Mouse (Mus musculus) ES-E14 (cell line): ENCODE measurements at regions not wholly inside any gene's neighbourhood (a gene's known extent, or its start where the extent isn't known, plus 50 kb on each side); places are given as distances from the start of the nearest gene placed in this dataset.

Experiments
- DNase-seq: peaks from one replicate; pipeline ENCODE4 v3.0.0-alpha.2; 2013; ENCODE audit warnings: low read depth, low spot score
- H3K27ac ChIP-seq: 2 replicates; pipeline ENCODE4 v1.5.1; 2012; ENCODE audit warnings: low read depth, mild to moderate bottlenecking, low read length, moderate library complexity, mixed read lengths; ENCODE audit not compliant: poor library complexity, insufficient read depth, severe bottlenecking
- H3K36me3 ChIP-seq: 2 replicates; pipeline ENCODE4 v1.6.1; 2012; ENCODE audit warnings: mild to moderate bottlenecking, low read length, moderate library complexity, mixed read lengths; ENCODE audit not compliant: control insufficient read depth, poor library complexity, insufficient read depth, severe bottlenecking
- H3K4me1 ChIP-seq, 2 experiments: fragments of 150-350 bp in 1 of 2; sonication (generic) in 1 of 2; 2 replicates each; pipeline ENCODE4 v1.6.1; 2012; ENCODE audit warnings: low read length in 2 of 2, mild to moderate bottlenecking in 1 of 2, mixed read lengths in 1 of 2; ENCODE audit not compliant: control insufficient read depth in 2 of 2, insufficient read depth in 2 of 2, poor library complexity in 1 of 2
- H3K4me3 ChIP-seq, 2 experiments: fragments of 150-350 bp in 1 of 2; sonication (generic) in 1 of 2; 2 replicates each; pipeline ENCODE4 v1.5.1; 2012; ENCODE audit warnings: low read length in 2 of 2, low read depth in 1 of 2, mild to moderate bottlenecking in 1 of 2, mixed read lengths in 1 of 2; ENCODE audit not compliant: insufficient read depth in 1 of 2, poor library complexity in 1 of 2, severe bottlenecking in 1 of 2
- H3K9ac ChIP-seq: 2 replicates; pipeline ENCODE4 v1.6.1; 2012; ENCODE audit warnings: low read depth, mild to moderate bottlenecking, low read length, mixed read lengths; ENCODE audit not compliant: poor library complexity, insufficient read depth, severe bottlenecking
- H3K9me3 ChIP-seq: fragments of 150-350 bp; sonication (generic); 2 replicates; pipeline ENCODE4 v1.6.1; 2012; ENCODE audit warnings: low read depth, mild to moderate bottlenecking, low read length; ENCODE audit not compliant: control insufficient read depth, insufficient read depth
- CHD2 ChIP-seq: IDR thresholded peaks from 2 replicates; pipeline ENCODE4 v1.6.1; 2014; ENCODE audit warnings: mild to moderate bottlenecking, low read depth, low read length, inconsistent platforms
- HCFC1 ChIP-seq: IDR thresholded peaks from 2 replicates; pipeline ENCODE4 v1.6.1; 2012; ENCODE audit warnings: low read length, inconsistent platforms, borderline replicate concordance; ENCODE audit not compliant: insufficient read depth
- MAFK ChIP-seq: IDR thresholded peaks from 2 replicates; pipeline ENCODE4 v1.6.1; 2014; ENCODE audit warnings: mild to moderate bottlenecking, low read depth, low read length, inconsistent platforms; ENCODE audit not compliant: insufficient read depth
- ZC3H11A ChIP-seq: IDR thresholded peaks from 2 replicates; pipeline ENCODE4 v1.6.1; 2012; ENCODE audit warnings: low read depth, mild to moderate bottlenecking, inconsistent platforms, low read length, borderline replicate concordance
- ZNF384 ChIP-seq: IDR thresholded peaks from 2 replicates; pipeline ENCODE4 v1.6.1; 2012; ENCODE audit warnings: low read depth, low read length, inconsistent platforms
- in situ Hi-C, 2 experiments: fragments of 600-800 bp; cut with MboI; formaldehyde crosslinking; loops; one replicate each; pipeline ENCODE4 v1.15.1; 2025; ENCODE audit warnings: low sequenced_read_pairs in 2 of 2, inconsistent platforms in 1 of 2; ENCODE audit not compliant: unreplicated experiment in 2 of 2

GRCm38 (mm10) chr7:113147391-113148332, 59.6 kb upstream of the Arntl start:
- Histone ChIP-seq H3K36me3 (no peaks in the 10 kb centered on the region), H3K4me3 (no peak overlapping the region)
- no peak for DNase-seq

GRCm38 (mm10) chr7:113148700-113149099, 58.6 kb upstream of the Arntl start:
- H3K9me3 ChIP-seq = no peaks in the 10 kb centered on the region
- TF ChIP-seq HCFC1 (no peak), CHD2 (no peak), ZNF384 (no peak), ZC3H11A (no peak), MAFK (no peak)
- peaks cover 3 to 21% of the 10 kb centered on the region in 2 experiments; a peak in 3 of 4 replicates for H3K4me1 ChIP-seq
- H3K4me3 ChIP-seq = no peak overlapping the region
- DNase-seq = no peak
- no peak overlapping the region for H3K27ac ChIP-seq
- in situ Hi-C loops = loop anchor here in 1 of 2 experiments (10.0 kb wide), 1 partner anchor 106 kb away; no protein-coding TSS in a partner anchor
- no peaks in the 10 kb centered on the region for H3K36me3 ChIP-seq
- H3K9ac ChIP-seq = no peak overlapping the region

More at GRCm38 (mm10) chr7:113147391-113148332, 59.6 kb upstream of the Arntl start:
- Histone ChIP-seq H3K9ac (no peak overlapping the region), H3K9me3 (no peaks in the 10 kb centered on the region), H3K4me1 (peaks cover 3 to 21% of the 10 kb centered on the region in 2 experiments; a peak in 3 of 4 replicates), H3K27ac (no peak overlapping the region)
- in situ Hi-C loops = loop anchor here in 1 of 2 experiments (10.0 kb wide), 1 partner anchor 107 kb away; no protein-coding TSS in a partner anchor
- TF ChIP-seq CHD2 = no peak
- no peak for TF ChIP-seq MAFK
- no peak for TF ChIP-seq HCFC1
- no peak for TF ChIP-seq ZNF384
- no peak for TF ChIP-seq ZC3H11A

DNA sequence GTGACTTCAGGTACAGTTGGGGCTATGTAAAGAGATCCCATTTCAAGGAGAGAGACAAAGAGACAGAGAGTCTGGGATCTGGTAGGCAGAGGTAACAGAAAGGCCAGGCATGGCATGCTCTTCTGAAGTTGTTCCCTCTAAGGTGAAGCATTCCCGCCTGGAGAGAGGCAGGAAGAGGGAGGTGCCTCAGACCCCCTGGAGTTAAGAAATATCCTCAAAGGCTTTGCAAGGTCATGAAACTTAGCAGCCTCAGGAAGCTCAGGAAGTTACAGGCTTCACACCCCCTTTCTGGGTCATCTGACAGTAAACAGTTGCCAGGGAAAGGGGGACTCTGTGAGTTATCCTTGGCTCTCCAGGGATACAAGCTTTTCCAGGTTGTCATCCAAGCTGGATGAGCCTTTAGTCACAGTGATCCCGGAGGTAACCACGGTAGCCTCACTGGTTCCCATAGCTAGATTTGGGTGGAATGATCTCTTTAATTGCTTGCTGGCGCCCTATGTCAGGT, 57.2 kb upstream of the Arntl start:
- Histone ChIP-seq H3K4me1 (peaks cover 3 to 17% of the 10 kb centered on the region in 2 experiments; a peak in 3 of 4 replicates), H3K27ac (no peak overlapping the region), H3K4me3 (no peak overlapping the region), H3K9me3 (no peaks in the 10 kb centered on the region), H3K9ac (no peak overlapping the region), H3K36me3 (no peaks in the 10 kb centered on the region)
- in situ Hi-C loops = loop anchor here in 1 of 2 experiments (10.0 kb wide), 1 partner anchor 105 kb away; no protein-coding TSS in a partner anchor
- TF ChIP-seq ZNF384 (no peak), ZC3H11A (no peak), CHD2 (no peak), MAFK (no peak), HCFC1 (no peak)
- no peak for DNase-seq

DNA sequence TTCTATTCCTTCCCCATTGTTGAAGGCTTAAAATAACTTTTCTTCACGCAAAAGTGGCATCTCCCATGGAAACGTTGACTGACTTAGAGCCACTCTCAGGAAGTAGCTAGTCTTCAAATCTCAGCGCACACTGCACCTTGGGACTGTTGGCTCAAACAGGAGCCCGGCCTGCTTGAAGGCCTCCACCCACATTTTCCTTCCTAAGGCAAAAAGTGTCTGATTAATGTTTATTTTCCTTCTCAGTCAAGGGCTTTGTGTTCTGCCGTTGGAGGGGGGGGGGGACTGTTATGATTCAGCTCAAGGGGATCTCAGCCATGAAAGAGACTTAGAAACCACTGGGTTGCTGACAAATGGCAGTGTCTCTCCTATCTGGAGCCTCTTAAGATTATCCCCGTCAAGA, 56.5 kb upstream of the Arntl start:
- Histone ChIP-seq H3K4me1 (peaks cover 3 to 15% of the 10 kb centered on the region in 2 experiments; a peak in 3 of 4 replicates), H3K9ac (no peak overlapping the region), H3K4me3 (no peak overlapping the region), H3K36me3 (no peaks in the 10 kb centered on the region), H3K27ac (no peak overlapping the region), H3K9me3 (no peaks in the 10 kb centered on the region)
- in situ Hi-C loops = no loop called here
- TF ChIP-seq CHD2 = no peak
- no peak for TF ChIP-seq ZNF384
- no peak for TF ChIP-seq MAFK
- no peak for TF ChIP-seq ZC3H11A
- no peak for TF ChIP-seq HCFC1
- no peak for DNase-seq
